Mouse (Mus musculus): Measurements from ENCODE around the gene Dph2.
A peak's percentile ranks its signal among the peaks of the same experiment; 100 is the strongest.

Gene Dph2

DNA sequence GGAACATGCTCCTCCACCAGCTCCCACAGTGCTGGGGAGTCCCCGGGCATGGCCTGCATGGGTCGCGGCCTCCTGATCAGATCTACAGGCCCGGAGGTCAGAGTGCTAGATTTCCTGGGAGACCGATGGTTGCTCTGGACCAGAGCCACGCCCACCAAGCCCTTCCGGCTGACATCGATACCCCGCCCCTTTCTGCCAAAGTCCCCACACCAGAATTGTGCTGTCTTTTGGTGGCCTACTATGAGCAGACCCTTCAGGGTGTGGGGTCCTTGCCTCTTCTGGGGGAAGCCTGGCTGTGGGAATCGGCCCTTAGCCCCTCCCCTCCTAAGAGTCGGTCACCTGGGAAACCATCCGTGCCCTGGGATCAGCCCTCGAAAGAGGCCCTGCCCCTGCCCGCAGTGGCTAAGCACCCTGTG, 19.4 kb downstream of the Dph2 start, which contains the start of gene Ccdc24:
Ccdc24 (minus strand) TSS at position 87 of the 416 bp plus-strand sequence.
- no peak for DNase-seq (ENCODE audit: low spot score in 2 of 2)

DNA sequence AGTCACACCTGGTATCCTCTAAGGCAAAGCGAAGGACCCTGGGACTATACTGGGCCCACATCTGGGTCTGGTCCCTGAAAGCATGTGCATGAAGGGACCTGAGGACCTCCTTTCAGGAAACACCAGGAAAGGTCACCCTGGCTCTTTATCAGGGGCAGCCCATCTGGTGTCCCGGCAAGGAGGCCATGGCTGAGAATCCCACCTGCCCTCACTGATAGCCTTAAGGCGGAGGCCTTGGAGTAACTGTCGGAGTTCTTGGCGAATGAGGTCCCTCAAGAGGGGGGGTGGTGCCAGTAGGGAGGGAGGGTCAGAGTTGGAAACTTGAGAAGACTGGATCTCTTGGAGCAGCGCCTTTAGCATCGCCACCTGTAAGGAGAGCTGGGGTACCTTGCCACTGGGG, 20.0 kb downstream of the Dph2 start:
- no peak for DNase-seq (ENCODE audit: low spot score in 2 of 2)

- DNase-seq (ENCODE audit: low spot score in 2 of 2): no peak
Measured at GRCm38 (mm10) chr4:117870437-117870836, 21.4 kb downstream of the Dph2 start.

GRCm38 (mm10) chr4:117869317-117869716, 22.5 kb downstream of the Dph2 start:
- no peak for DNase-seq (ENCODE audit: low spot score in 2 of 2)

- no peak for DNase-seq (ENCODE audit: low spot score in 2 of 2)
Measured at GRCm38 (mm10) chr4:117867823-117868222, 24.0 kb downstream of the Dph2 start.

DNA sequence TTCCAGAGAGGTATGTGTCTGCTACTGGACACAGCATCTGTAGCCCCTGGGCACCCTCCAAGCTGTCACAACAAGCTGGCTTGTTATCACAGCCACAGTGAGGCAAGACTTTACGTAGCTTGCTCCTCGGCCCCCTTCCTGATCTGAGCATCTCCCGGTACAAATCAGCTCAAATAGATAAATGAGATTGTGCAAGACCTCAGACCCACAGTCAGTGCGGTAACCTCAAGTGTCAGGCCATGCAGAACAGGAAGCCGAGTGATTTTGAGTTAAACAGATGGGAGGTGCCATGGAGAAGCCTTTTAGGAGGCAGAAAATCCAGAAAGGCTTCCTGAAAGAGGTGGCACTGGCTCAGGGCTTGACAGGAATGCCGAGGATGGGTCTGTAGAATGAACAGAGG, 24.8 kb downstream of the Dph2 start:
- no peak for DNase-seq (ENCODE audit: low spot score in 2 of 2)

DNA sequence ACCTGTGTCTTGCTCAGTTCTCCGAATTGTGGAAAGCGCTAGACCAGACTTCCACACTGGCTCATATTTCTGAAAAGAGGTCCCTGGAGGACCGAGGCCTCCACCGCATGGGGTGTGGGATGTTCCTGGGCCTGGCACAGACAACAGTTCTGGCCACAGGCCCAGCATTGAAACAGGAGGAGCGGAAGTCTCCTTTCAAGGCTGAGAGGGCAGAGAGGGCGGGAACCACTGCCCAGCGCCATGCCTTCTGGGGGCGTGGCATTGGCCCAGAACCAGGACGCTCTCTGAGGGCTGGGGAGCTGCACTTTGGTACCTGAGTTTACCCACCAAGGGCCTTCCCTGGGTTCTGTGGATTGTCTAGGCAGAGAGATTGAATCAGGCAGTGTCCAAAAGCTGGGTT, 25.7 kb downstream of the Dph2 start:
- no peak for DNase-seq (ENCODE audit: low spot score in 2 of 2)

DNA sequence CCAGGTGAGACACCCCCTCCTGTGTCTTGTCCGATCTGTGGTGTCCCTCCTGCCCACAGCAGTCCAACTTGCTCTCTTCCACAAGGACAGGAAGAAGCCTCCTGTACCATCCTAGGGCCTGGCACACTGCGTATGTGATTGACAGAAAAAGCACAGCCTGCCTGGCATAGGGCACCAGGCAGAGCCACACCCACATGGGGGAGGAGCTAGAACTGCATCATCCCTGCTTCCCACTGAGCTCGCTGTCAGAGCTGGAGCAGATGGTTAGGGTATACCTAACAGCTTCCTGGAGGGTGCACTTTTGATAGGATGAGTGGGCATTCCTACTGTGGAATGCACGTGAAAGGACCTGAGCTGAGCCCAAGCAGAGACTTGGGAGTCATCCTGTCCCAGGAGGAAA, 29.0 kb downstream of the Dph2 start:
- DNase-seq (ENCODE audit: low spot score in 2 of 2): peak in 1 of 2 experiments; percentile 61

GRCm38 (mm10) chr4:117860570-117860969, 31.3 kb downstream of the Dph2 start:
- DNase-seq (ENCODE audit: low spot score in 2 of 2): no peak

- no peak for DNase-seq (ENCODE audit: low spot score in 2 of 2)
Measured at GRCm38 (mm10) chr4:117858794-117859193, 33.0 kb downstream of the Dph2 start.

GRCm38 (mm10) chr4:117855146-117855545, 36.7 kb downstream of the Dph2 start:
- no peak for DNase-seq (ENCODE audit: low spot score in 2 of 2)

DNA sequence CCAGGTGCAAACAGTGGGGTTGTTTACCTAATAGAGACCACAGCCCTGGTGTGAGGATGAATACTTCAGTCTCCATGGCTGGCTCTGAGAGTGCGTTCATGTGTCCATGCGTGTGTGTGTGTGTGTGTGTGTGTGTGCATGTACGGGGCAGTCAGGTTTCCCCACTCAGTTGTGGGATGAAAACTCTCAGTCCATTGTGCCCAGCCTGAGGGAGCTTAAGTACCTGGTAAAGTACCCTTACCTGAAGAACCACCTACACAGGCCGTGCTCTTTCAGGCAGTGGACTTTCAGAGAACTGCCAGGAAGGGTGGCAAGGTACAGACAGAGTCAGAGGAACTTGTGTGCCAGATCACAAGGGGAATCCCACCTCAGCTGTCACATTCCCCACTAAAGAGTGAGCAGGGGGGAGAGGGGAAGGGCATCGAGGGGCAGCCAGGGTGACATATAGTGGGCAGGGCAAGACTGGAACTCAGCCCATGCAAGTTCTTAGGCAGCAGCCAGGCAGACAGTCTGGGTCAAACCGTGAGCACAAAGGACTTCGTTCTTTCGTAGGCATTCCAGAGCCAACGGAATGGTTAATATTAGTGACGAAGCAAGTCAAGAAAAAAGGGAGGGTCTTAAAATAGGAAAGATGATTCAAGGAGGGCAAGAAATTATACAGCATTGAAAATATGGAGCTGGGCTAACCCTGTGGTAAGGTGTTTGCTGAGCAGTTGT, 39.5 kb downstream of the Dph2 start:
- DNase-seq (ENCODE audit: low spot score in 2 of 2): no peak

DNA sequence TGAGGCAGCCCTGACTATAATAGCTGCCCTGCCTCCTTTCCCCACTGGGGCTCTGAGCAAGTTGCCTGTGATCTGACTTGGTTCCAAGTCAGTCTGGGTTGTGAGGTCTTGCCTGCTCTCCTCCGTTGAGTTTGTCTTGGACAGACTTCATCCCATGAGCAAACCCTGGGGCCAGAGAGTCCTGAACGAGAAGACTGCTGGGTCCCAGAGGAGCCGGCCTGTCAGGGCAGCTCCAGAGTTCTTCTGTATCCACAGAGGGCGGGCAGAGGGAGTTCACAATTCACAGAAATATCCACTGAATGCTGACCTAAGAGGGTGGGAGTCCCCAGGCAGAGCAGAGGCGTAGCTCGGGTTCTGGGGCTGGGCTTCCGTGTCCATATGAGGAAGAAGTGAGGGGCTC, 41.0 kb downstream of the Dph2 start:
- no peak for DNase-seq (ENCODE audit: low spot score in 2 of 2)

- DNase-seq (ENCODE audit: low spot score in 2 of 2): no peak
Measured at GRCm38 (mm10) chr4:117850176-117850575, 41.7 kb downstream of the Dph2 start.

DNA sequence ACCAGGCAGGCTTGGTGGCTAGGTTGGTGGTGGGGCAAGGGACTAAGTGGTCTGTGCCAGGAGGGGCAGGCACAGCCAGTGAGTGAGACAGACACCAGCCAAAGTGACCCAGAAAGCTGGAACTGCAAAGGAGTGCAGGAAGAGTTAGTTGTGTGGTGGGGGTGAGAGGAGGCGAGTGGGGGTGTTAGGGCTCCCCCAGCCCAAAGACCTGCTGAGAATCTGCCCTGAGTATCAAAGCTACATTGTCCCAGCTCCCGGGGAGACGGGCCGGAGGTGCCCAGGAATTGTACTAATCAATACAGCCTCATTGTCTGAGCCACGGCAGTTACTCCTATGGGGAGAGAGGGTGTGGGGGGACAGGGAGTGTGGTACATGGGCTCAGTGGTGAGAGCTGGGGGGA, 42.3 kb downstream of the Dph2 start:
- DNase-seq (ENCODE audit: low spot score in 2 of 2): no peak

- DNase-seq (ENCODE audit: low spot score in 2 of 2): no peak
Measured at GRCm38 (mm10) chr4:117849063-117849462, 42.8 kb downstream of the Dph2 start.

DNA sequence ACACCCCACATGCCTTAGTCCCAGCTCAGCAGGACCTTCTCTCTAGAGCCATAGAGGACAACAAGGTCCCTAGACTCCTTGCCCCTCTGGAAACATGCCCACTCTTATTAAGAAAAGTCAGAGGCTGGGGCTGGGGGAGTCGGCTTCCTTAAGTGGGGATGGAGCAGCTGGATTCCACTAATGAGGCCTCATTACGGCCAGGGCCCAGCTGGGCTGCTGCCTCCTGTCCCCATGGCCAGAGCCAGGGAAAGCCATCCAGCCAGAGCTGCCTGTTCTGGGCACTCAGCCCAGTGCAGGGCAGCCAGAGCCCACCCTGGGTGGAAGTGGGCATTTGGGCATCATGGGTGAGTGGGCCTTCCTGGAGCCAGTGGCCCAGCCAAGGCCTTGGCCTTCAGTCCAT, 44.8 kb downstream of the Dph2 start:
- peak in 1 of 2 experiments; percentile 31 for DNase-seq (ENCODE audit: low spot score in 2 of 2)

DNA sequence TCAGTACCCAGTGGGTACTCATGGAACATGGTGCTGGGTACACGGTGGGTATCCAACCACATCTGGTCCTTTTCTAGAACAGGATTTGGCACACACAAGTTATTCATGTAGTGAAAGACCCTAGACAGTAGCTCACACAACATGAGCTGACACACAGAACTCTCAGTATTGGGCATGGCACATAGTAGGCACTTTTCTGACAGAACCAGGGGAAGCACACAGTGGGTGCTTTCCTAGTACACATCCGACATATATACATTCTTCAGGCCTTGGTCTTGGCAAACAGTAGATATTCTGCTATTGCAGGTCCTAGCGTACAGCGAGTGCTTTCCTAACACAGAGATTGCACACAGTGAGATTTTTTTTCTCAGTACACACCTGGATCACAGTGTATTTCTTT, 45.6 kb downstream of the Dph2 start:
- no peak for DNase-seq (ENCODE audit: low spot score in 2 of 2)

DNA sequence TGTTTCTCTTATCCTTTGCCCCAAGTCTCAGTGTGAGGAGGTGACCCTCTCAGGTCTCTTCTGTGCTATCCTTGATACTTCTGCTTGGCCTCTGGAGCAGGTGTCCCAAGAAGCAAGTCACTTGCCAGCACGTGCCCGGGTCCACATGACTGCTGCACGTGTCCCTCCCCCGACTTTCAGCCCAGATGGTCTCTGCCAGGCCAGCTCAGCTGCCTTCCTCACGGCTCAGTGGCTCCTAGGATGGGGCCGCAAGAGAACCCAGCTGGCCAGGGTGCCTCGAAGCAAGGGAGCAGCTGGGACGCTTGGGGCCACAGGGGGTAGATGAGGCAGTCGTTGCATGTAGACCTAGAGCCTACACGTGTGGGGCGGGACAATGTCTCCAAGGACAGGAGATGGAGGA, 46.5 kb downstream of the Dph2 start:
- DNase-seq (ENCODE audit: low spot score in 2 of 2): no peak

GRCm38 (mm10) chr4:117844467-117844866, 47.4 kb downstream of the Dph2 start:
- DNase-seq (ENCODE audit: low spot score in 2 of 2): no peak

- DNase-seq (ENCODE audit: low spot score in 2 of 2): no peak
Measured at GRCm38 (mm10) chr4:117843101-117843500, 48.7 kb downstream of the Dph2 start.

- no peak for DNase-seq (ENCODE audit: low spot score in 2 of 2)
Measured at GRCm38 (mm10) chr4:117841566-117841965, 50.3 kb downstream of the Dph2 start.

DNA sequence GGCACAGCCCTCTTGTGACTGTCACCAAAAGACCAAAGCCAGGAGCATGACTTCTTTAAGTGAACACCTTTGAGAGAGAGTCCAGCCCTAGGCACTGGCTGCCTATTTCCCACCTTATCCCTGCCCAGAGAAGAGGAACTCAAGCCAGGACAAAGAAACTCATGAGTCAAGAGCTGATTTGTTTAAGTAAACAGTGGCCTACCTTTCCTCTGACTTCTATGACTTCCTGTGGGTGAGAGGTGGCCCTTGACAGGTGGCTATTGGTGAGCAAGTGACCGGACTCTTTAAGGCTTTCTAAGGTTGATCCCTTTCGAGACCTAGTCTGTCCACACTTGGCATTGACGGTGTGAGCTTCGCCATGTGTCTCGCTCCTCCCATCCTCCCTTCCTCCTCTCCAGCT, 51.0 kb downstream of the Dph2 start:
- DNase-seq (ENCODE audit: low spot score in 2 of 2): no peak

DNA sequence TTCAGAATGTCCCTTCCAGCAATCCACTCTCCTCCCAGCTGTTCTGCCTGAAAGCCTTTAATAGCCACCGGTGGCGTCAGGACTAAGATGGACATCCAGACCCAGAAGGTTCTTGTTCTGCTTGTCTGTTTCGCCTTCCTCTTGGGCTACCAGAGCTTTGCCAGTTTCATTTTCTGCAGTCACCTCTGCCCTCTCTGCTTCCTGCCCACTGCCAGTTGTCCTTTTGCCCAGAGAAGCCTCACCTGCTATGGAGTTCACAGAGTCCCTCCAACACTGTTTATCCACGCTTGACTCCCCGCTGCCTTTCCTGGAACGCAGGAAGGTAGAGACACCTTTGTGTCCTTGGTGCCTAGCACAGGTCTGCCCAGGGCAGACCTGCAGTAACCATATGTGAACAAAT, 52.5 kb downstream of the Dph2 start:
- no peak for DNase-seq (ENCODE audit: low spot score in 2 of 2)

Data from right cerebral cortex, postnatal 36 days (tissue).